Mouse (Mus musculus) MEL-GATA-1-ER (cell line): Measurements from ENCODE around the gene Lpp.

Experiments
- DNase-seq: peaks from one replicate; pipeline ENCODE4 v3.0.0-alpha.2; 2012; ENCODE audit warnings: low read depth; ENCODE audit errors: extremely low read depth

Gene Lpp

GRCm38 (mm10) chr16:24434531-24435114 is 41.3 kb downstream of the Lpp start:
- DNase-seq, result no peak

- DNase-seq, result no peak
Observed at GRCm38 (mm10) chr16:24435115-24435553, 41.8 kb downstream of the Lpp start.

- no peak for DNase-seq
Observed at GRCm38 (mm10) chr16:24438438-24438837, 45.1 kb downstream of the Lpp start.

- no peak for DNase-seq
Observed at GRCm38 (mm10) chr16:24441338-24441737, 48.0 kb downstream of the Lpp start.

GRCm38 (mm10) chr16:24442500-24443122 is 49.3 kb downstream of the Lpp start:
- no peak for DNase-seq

- DNase-seq, result no peak
Observed at GRCm38 (mm10) chr16:24443123-24443515, 49.8 kb downstream of the Lpp start.

GRCm38 (mm10) chr16:24443555-24443954 is 50.2 kb downstream of the Lpp start:
- DNase-seq, result no peak

- no peak for DNase-seq
Observed at GRCm38 (mm10) chr16:24444818-24445217, 51.5 kb downstream of the Lpp start.

- no peak for DNase-seq
Observed at GRCm38 (mm10) chr16:24445473-24445872, 52.2 kb downstream of the Lpp start.

- DNase-seq, result no peak
Observed at GRCm38 (mm10) chr16:24446449-24446848, 53.1 kb downstream of the Lpp start.

GRCm38 (mm10) chr16:24447666-24448492 is 54.6 kb downstream of the Lpp start:
- DNase-seq, result no peak

- DNase-seq, result no peak
Observed at GRCm38 (mm10) chr16:24448493-24448845, 55.2 kb downstream of the Lpp start.

- no peak for DNase-seq
Observed at GRCm38 (mm10) chr16:24449806-24450205, 56.5 kb downstream of the Lpp start.

- no peak for DNase-seq
Observed at GRCm38 (mm10) chr16:24450256-24450655, 56.9 kb downstream of the Lpp start.

GRCm38 (mm10) chr16:24451123-24451522 is 57.8 kb downstream of the Lpp start:
- DNase-seq, result no peak

- no peak for DNase-seq
Observed at GRCm38 (mm10) chr16:24453536-24453935, 60.2 kb downstream of the Lpp start.

- no peak for DNase-seq
Observed at GRCm38 (mm10) chr16:24454493-24454892, 61.2 kb downstream of the Lpp start.

- DNase-seq, result no peak
Observed at GRCm38 (mm10) chr16:24455361-24455855, 62.1 kb downstream of the Lpp start.

GRCm38 (mm10) chr16:24463842-24464241 is 70.5 kb downstream of the Lpp start:
- no peak for DNase-seq

- no peak for DNase-seq
Observed at GRCm38 (mm10) chr16:24464436-24464835, 71.1 kb downstream of the Lpp start.

- DNase-seq, result no peak
Observed at GRCm38 (mm10) chr16:24465633-24466032, 72.3 kb downstream of the Lpp start.

GRCm38 (mm10) chr16:24467544-24468290 is 74.4 kb downstream of the Lpp start:
- DNase-seq, result no peak
